Mouse (Mus musculus) kidney, adult 2 months (tissue): ENCODE data around the gene Slc35b2.

Experiments used
- CTCF ChIP-seq: fragments of 200-500 bp; conservative IDR thresholded peaks from 2 replicates; pipeline ENCODE4 v1.5.1; 2011; ENCODE audit warnings: low read depth, mild to moderate bottlenecking, control low read depth, low read length, moderate library complexity, mixed read lengths; ENCODE audit not compliant: insufficient read depth, insufficient read length
- POLR2A ChIP-seq: fragments of 200-500 bp; IDR thresholded peaks from one replicate; pipeline ENCODE4 v1.6.1; 2011; ENCODE audit warnings: low read depth, low read length, control low read depth

DNA sequence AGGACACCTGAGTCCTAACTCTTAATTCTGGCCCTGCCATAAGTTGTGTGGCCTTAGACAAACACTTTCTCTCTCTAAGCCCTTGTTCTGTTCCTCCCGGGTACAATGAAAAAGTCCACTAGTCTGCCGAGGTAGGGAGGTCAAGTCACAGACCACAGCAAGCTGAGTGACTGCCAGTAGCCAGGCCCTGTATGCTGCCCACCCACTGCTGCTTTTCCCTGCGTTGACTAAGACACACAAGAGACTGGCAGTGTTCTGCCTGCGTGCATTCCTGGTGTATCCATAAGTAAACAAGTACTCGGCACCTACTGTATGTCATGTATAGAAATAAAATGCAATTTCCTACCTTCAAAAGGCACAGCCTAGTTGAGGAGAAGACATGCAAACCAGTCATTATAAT, 13.4 kb upstream of the Slc35b2 start:
- TF ChIP-seq CTCF (no peak), POLR2A (no peak)
